Mouse (Mus musculus) midbrain, postnatal 0 days (tissue): ENCODE results near the gene Ext2. TPM values are rescaled to one million over a fixed set of nuclear protein-coding genes. Genes with fewer than 3 reads are reported as not detected.

ENCODE experiments used
- ATAC-seq: fragments of 200-750 bp; cut with Nextera tagmentation; 2 replicates; pipeline ENCODE4 v1.8.0; 2017; ENCODE audit warnings: moderate number of reproducible peaks, mild to moderate bottlenecking, moderate TSS enrichment, moderate library complexity; ENCODE audit not compliant: low FRiP score
- DNase-seq: peaks from one replicate; pipeline ENCODE4 v3.0.0-alpha.2; 2015; ENCODE audit warnings: low spot score
- H3K27ac ChIP-seq: fragments of 300-500 bp; sonication (generic); 2 replicates; pipeline ENCODE4 v1.5.1; 2014; ENCODE audit warnings: low read depth, mild to moderate bottlenecking, low read length, mixed read lengths
- H3K27me3 ChIP-seq: fragments of 300-500 bp; sonication (generic); 2 replicates; pipeline ENCODE4 v1.6.1; 2014; ENCODE audit warnings: low read length, control low read depth, mixed read lengths; ENCODE audit not compliant: insufficient read depth
- H3K36me3 ChIP-seq: fragments of 300-500 bp; sonication (generic); 2 replicates; pipeline ENCODE4 v1.6.1; 2014; ENCODE audit warnings: low read length, control low read depth, mixed read lengths; ENCODE audit not compliant: insufficient read depth
- H3K4me1 ChIP-seq: fragments of 300-500 bp; sonication (generic); 2 replicates; pipeline ENCODE4 v1.6.1; 2014; ENCODE audit warnings: mild to moderate bottlenecking, control low read depth, antibody characterized with exemption, low read length, mixed read lengths; ENCODE audit not compliant: insufficient read depth
- H3K4me2 ChIP-seq: fragments of 300-500 bp; sonication (generic); 2 replicates; pipeline ENCODE4 v1.6.1; 2014; ENCODE audit warnings: low read depth, mild to moderate bottlenecking, low read length, mixed read lengths; ENCODE audit not compliant: poor library complexity, severe bottlenecking
- H3K4me3 ChIP-seq: fragments of 300-500 bp; sonication (generic); 2 replicates; pipeline ENCODE4 v1.5.1; 2014; ENCODE audit warnings: low read depth, mild to moderate bottlenecking, low read length, moderate library complexity
- H3K9ac ChIP-seq: fragments of 300-500 bp; sonication (generic); replicated peaks from 2 replicates; pipeline ENCODE4 v1.6.1; 2014; ENCODE audit warnings: mild to moderate bottlenecking, low read length, moderate library complexity, mixed read lengths; ENCODE audit not compliant: poor library complexity, severe bottlenecking
- H3K9me3 ChIP-seq: fragments of 300-500 bp; sonication (generic); 2 replicates; pipeline ENCODE4 v1.6.1; 2016; ENCODE audit warnings: low read length, control low read depth
- CTCF ChIP-seq: IDR thresholded peaks from 2 replicates; pipeline ENCODE4 v1.5.1; 2016; ENCODE audit warnings: antibody characterized with exemption, mild to moderate bottlenecking
- WGBS: fragments of 180-500 bp; shearing (Covaris S2); extraction: QIAGEN DNeasy Blood & Tissue Kit; methylation state at CpG from one replicate; pipeline ENCODE4 v1.1.7; 2014; 5-methylcytosine and 5-hydroxymethylcytosine counted together
- polyA plus RNA-seq: library from polyadenylated mRNA; unstranded; fragments of >200 nt; fragmentation: Nextera tagmentation; extraction: Ambion mirVana; gene quantifications from 2 replicates; pipeline ENCODE4 v1.2.1, GENCODE M21; 2015
- total RNA-seq: library from RNA; depleted of rRNA; stranded (reverse); fragments of >200 nt; gene quantifications from 2 replicates; pipeline ENCODE4 v1.2.3, GENCODE M21; 2014

Ext2 gene
- total and polyA plus RNA-seq, 2 experiments from 2014 or later, result 42.7 to 74.1 TPM

DNA sequence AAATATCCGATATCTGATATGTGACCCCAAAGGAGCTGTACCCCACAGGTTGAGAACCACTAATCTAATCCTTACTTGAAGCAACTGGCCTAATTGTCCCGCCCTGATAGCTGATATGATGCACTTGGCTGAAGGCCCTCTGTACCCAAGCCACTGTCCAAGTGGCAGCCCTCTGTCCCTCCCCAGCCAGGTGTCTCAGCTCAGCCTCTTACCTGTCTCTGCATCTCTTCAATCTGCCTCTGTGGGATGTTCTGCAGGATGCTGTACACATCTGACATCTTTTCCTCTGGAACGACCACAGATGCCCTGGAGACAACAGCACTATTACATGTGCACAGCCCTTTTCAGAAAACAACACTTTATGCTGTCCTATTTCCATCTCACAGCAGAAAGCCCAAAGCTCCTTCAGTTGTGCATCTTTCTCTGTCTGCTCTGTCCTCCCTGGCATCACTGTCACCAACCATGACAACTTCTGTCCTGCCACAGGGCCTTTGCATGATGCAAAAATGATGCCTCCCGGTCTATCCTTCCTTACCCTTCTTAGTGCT is 31.5 kb downstream of the Ext2 start:
- no peak for DNase-seq
- no peak overlapping the region for H3K27ac ChIP-seq
- no peaks in the 10 kb centered on the region for H3K9me3 ChIP-seq
- 0 out of 2 replicates have a peak, but pooled peaks cover 2% of the 10 kb centered on the region for H3K4me1 ChIP-seq
- WGBS, result 89% methylated on average over 4 of the region's 4 CpGs
- H3K9ac ChIP-seq, result no peak overlapping the region
- H3K4me3 ChIP-seq, result no peak overlapping the region
- H3K27me3 ChIP-seq, result no peaks in the 10 kb centered on the region
- no peak for TF ChIP-seq CTCF
- H3K4me2 ChIP-seq, result no peak overlapping the region
- ATAC-seq, result no peak
- peaks cover 41% of the 10 kb centered on the region for H3K36me3 ChIP-seq

DNA sequence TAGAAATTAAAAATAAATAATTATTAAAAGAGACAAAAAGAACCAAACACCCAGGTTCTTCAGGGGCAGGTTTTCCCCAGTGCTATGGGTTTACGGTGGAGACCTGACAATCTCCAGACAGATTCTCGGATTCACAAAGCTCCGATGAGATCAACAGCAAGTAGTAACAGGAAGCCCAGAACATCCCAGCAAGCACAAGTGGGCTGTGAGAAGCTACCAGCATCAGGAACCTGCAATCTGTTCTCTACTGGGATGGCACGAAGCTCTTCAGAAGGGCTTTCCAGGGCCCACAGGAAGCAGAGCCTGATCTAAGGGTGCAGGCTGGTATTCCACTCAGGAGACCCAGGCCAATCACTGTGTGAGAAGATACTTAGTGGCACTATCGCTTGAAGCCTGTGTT is 33.8 kb downstream of the Ext2 start:
- H3K9ac ChIP-seq, result no peak overlapping the region
- H3K4me2 ChIP-seq, result no peak overlapping the region
- no peaks in the 10 kb centered on the region for H3K27me3 ChIP-seq
- TF ChIP-seq CTCF, result no peak
- H3K27ac ChIP-seq, result no peak overlapping the region
- peaks cover 2% of the 10 kb centered on the region; the same call in 1 of the 2 replicates for H3K4me1 ChIP-seq
- no peaks in the 10 kb centered on the region for H3K9me3 ChIP-seq
- no peak overlapping the region for H3K4me3 ChIP-seq
- WGBS, result 90% methylated on average over 5 of the region's 5 CpGs
- DNase-seq, result no peak
- ATAC-seq, result no peak
- peaks cover 18% of the 10 kb centered on the region for H3K36me3 ChIP-seq

DNA sequence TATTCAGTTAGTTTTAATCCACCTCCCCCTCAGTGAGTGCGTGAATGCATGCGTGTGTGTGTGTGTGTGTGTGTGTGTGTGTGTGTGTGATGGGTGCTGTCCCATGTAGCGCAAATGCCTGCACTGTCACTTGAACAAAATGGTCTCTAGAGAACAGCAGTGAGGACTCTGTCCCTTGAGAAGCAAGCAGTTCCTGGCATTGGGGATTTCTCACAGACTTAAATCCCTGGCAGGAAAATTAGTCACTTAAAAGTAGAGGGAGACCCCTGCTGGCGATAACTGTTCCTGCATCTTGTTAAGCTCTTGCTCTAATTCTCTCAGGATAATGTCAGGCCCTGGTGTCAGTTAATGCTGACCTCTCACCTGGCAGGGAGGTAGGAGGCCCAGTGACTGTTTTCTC is 36.2 kb downstream of the Ext2 start:
- Histone ChIP-seq H3K9me3 (no peaks in the 10 kb centered on the region), H3K9ac (no peak overlapping the region), H3K27me3 (no peaks in the 10 kb centered on the region), H3K36me3 (peaks cover 18% of the 10 kb centered on the region), H3K4me2 (no peak overlapping the region), H3K4me1 (peaks cover 2% of the 10 kb centered on the region; the same call in 1 of the 2 replicates), H3K27ac (no peak overlapping the region), H3K4me3 (no peak overlapping the region)
- ATAC-seq, result peak; percentile 28; the same call in 1 of the 2 replicates
- TF ChIP-seq CTCF, result peak; percentile 92
- WGBS, result 47% methylated on average over 4 of the region's 4 CpGs
- DNase-seq, result peak; percentile 95

DNA sequence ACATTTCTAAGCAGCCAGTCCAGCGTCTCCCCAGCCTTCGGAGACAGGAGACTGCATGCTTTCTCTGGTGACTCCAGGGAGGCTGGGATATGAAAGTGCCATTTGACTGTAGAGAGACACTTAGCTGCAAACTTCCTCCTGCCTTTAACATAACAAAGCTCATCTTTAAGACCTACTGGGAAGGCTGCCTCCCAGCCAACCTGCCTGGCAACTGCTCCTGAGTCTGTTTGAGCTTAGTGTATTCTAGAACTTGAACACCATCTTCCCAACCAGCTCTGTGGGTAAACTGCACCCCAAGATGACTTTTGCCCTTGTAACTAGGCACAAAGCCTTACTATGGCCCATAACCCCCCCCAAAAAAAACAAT is 37.0 kb downstream of the Ext2 start:
- ATAC-seq (no peak), DNase-seq (no peak)
- Histone ChIP-seq H3K9me3 (no peaks in the 10 kb centered on the region), H3K4me3 (no peak overlapping the region), H3K36me3 (peaks cover 18% of the 10 kb centered on the region), H3K4me1 (peaks cover 2% of the 10 kb centered on the region; the same call in 1 of the 2 replicates), H3K27ac (no peak overlapping the region), H3K27me3 (no peaks in the 10 kb centered on the region), H3K9ac (no peak overlapping the region), H3K4me2 (no peak overlapping the region)
- 32% methylated on average over 2 of the region's 2 CpGs for WGBS
- no peak for TF ChIP-seq CTCF

DNA sequence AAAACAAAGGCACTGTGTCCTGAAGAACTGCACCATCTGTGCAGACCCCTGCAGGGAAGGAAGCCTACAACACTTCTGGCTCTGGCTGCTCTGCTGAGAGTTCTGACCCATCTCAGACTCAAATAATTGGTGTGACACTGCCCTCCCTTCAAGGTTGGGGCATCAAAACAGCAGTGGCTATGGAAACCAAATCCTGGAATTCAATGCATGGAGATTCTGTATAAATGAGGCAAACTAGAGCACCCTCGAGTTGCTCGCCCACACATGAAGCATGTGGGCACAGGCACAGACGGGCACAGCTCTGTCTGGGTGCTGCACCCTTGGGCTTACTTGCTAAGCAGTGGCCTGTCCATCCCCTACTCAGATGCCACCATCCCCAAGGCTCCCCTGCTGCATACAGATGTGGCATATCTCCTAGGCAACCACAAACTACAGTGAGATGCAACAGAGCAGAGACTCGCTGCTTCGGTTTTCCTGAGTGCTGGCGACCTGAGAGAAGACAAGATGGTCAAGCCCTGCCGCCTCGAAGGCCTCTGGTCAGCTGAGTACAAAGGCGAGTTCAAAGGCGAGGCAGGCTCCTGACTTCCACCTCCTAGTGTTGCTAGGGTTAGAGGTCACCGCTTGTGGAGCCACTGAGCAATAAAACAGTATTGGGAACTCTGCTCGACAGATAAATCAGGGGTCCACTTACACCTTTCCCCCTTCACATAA is 37.5 kb downstream of the Ext2 start:
- no peak for TF ChIP-seq CTCF
- Histone ChIP-seq H3K9ac (no peak overlapping the region), H3K4me2 (no peak overlapping the region), H3K9me3 (no peaks in the 10 kb centered on the region), H3K27ac (no peak overlapping the region), H3K36me3 (peaks cover 18% of the 10 kb centered on the region), H3K27me3 (no peaks in the 10 kb centered on the region), H3K4me1 (peaks cover 2% of the 10 kb centered on the region; the same call in 1 of the 2 replicates), H3K4me3 (no peak overlapping the region)
- WGBS, result 15% methylated on average over 12 of the region's 12 CpGs
- DNase-seq (peak; percentile 41), ATAC-seq (peak; percentile 34; the same call in 1 of the 2 replicates)

DNA sequence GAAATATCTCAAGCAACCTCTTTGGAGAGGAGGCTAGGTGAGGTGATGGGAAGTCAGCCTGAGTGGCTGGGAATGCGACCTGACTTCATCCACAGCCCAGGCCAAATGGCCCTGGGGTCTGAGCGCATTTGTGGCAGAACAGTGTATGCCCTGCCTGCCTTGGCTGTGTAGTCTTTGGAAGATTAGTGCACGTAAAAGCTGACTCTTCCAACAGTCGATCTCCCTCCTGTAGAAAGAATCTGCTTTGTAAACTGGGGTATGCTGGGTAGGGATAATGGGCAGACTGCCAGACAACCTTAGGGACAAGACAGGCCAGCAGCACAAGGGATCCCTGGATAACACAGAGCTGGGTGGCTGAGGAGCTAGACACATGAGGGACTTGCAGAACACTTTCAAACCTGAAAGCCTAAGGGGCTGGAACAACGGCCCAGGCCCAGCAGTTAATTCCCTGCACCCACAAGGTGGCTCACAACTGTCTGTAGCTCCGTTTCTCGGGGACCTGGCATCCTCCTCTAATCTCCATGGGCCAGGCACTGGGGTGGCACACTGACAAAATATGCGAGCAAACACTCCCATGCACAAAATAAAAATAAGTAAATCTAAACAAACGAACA is 38.3 kb downstream of the Ext2 start:
- Histone ChIP-seq H3K4me3 (no peak overlapping the region), H3K36me3 (peaks cover 15% of the 10 kb centered on the region), H3K27ac (no peak overlapping the region), H3K4me1 (peaks cover 2% of the 10 kb centered on the region; the same call in 1 of the 2 replicates), H3K4me2 (no peak overlapping the region), H3K9me3 (no peaks in the 10 kb centered on the region), H3K9ac (no peak overlapping the region), H3K27me3 (no peaks in the 10 kb centered on the region)
- ATAC-seq (no peak), DNase-seq (no peak)
- TF ChIP-seq CTCF, result no peak
- WGBS, result 58% methylated on average over 9 of the region's 9 CpGs
